Mouse (Mus musculus): ENCODE data around the gene Erc2. TPM values are rescaled to one million over a fixed set of nuclear protein-coding genes. Genes with fewer than 3 reads are reported as not detected.
A peak's percentile ranks its signal among the peaks of the same experiment; 100 is the strongest.

The Erc2 gene
- polyA plus RNA-seq, 1 experiment from 2014 or later: 33.9 TPM

DNA sequence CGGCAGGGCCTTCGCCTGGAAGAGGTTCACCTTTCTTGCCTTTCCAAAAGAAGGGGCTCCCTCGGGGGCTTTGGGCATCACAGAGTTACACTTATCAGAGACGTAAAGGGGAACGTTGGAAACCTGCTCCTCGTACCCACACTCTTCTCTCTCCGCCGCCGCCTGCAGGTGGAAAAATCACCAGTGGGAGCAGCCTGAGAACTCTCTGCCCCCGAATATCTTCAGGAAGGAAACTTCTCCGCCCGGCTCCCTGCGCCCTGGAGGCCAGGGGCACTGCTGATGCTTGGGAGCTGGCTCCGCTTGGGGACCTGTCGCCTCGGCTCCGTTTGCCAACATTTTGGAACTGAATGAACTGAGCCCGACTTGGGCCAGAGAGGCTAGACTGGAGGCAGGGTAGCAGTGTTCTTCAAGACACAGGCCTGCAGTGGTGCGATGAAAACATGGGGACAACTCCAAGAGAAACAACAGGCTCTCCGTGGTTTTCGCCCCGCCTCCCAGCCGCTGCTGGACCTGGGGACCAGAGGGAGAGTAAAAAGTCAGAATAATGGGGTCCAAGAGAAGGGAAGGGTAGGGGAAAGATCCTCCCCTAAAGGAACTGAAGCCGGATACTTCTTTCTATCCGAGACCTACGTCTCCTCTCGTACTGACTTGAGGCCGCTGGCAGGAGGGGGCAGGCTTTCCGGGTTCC lies 888.3 kb downstream of the Erc2 start:
- WGBS: 1% methylated on average over 29 of the region's 29 CpGs
- peak; percentile 76 for DNase-seq (ENCODE audit: low spot score)
- Histone ChIP-seq H3K36me3 (ENCODE audit: control insufficient read depth, insufficient read depth, low read length) (no peaks in the 10 kb centered on the region), H3K4me1 (replicated peaks; ENCODE audit: control insufficient read depth, insufficient read depth, low read length) (peaks cover 13% of the 10 kb centered on the region), H3K4me2 (replicated peaks; ENCODE audit: low read depth, low read length) (peak overlapping the region; percentile 87), H3K9me3 (ENCODE audit: control insufficient read depth, low read length) (no peaks in the 10 kb centered on the region), H3K9ac (ENCODE audit: low read depth, low read length) (peak overlapping the region; percentile 69), H3K27ac (ENCODE audit: low read depth, low read length) (peak overlapping the region; percentile 88), H3K27me3 (ENCODE audit: control insufficient read depth, insufficient read depth, low read length) (peaks cover 4% of the 10 kb centered on the region), H3K4me3 (ENCODE audit: low read depth, low read length) (peak overlapping the region; percentile 78)
- peak; percentile 5; the same call in 1 of the 2 replicates for ATAC-seq (ENCODE audit: low FRiP score)

DNA sequence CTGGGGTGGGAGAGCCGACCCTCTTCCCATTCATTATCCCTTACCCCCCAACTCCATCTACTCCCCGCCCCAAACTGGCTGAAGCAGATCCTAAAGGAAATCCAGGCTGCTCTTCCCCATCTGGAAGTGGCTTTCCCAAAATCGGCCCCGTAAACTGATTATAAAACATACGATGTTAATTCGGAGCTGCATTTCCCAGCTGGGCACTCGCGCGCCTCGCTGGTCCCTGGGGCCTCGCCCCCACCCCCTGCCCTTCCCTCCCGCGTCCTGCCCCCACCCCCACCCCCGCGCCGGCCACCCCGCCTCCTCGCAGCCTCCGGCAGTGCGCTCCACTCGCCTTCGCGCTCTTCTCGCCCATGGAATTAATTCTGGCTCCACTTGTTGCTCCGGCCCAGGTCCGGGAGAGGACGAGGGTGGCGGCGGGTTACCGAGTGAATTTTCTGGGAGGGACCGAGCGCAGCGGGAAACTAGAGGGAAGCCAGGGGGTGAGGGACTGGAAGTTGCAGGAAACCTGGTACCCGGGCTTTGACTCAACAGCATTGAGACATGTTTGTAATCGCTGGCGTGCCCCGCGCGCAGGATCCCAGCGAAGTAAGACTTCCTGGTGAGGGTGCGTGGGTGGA lies 888.9 kb downstream of the Erc2 start:
- H3K9me3 ChIP-seq (ENCODE audit: control insufficient read depth, low read length): no peaks in the 10 kb centered on the region
- 1% methylated on average over 32 of the region's 41 CpGs for WGBS
- H3K4me2 ChIP-seq (replicated peaks; ENCODE audit: low read depth, low read length): peak overlapping the region; percentile 87
- DNase-seq (ENCODE audit: low spot score): peak; percentile 62
- H3K4me3 ChIP-seq (ENCODE audit: low read depth, low read length): peak overlapping the region; percentile 78
- ATAC-seq (ENCODE audit: low FRiP score): peak; percentile 50
- peak overlapping the region; percentile 88 for H3K27ac ChIP-seq (ENCODE audit: low read depth, low read length)
- H3K27me3 ChIP-seq (ENCODE audit: control insufficient read depth, insufficient read depth, low read length): peaks cover 4% of the 10 kb centered on the region
- peaks cover 10% of the 10 kb centered on the region for H3K4me1 ChIP-seq (replicated peaks; ENCODE audit: control insufficient read depth, insufficient read depth, low read length)
- H3K36me3 ChIP-seq (ENCODE audit: control insufficient read depth, insufficient read depth, low read length): no peaks in the 10 kb centered on the region
- peak overlapping the region; percentile 69 for H3K9ac ChIP-seq (ENCODE audit: low read depth, low read length)

DNA sequence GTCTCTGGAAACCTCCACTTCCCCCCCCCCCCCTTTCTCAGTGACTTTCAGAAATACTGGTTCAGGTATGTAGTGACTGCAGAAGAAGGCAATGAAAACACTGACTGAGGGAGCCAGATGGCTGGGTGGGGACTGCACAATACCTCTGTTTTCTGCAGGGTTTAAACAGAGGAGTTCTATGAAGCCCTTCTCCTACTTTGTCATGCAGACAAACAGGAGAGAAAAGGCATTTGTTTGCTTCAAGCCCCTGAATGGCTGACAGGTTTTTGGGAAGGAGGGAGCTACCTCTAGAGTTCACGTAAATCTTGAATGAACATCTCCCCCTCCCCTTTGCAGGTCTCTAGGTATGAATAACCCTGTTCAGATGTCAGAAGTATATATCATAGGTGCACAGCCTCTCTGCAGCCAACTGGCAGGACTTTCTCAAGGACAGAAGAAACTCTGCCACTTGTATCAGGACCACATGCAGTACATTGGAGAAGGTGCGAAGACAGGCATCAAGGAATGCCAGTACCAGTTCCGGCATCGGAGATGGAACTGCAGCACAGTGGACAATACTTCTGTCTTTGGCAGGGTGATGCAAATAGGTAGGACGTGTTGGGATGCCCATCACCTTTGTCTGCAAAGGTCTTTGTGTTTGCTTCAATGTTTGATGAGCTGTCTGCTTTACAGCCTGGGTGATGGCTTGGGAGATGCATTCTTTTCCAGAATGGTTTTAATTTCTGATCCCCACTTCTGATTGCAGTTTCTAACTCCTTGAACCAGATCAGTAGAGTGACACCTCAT lies 890.8 kb downstream of the Erc2 start:
- Histone ChIP-seq H3K9ac (ENCODE audit: low read depth, low read length) (0 out of 2 replicates have a peak overlapping the region, but pooled peaks have one; percentile 69), H3K27me3 (ENCODE audit: control insufficient read depth, insufficient read depth, low read length) (peaks cover 4% of the 10 kb centered on the region), H3K9me3 (ENCODE audit: control insufficient read depth, low read length) (no peaks in the 10 kb centered on the region), H3K4me3 (ENCODE audit: low read depth, low read length) (peak overlapping the region; percentile 78), H3K36me3 (ENCODE audit: control insufficient read depth, insufficient read depth, low read length) (no peaks in the 10 kb centered on the region), H3K4me1 (replicated peaks; ENCODE audit: control insufficient read depth, insufficient read depth, low read length) (peaks cover 10% of the 10 kb centered on the region), H3K27ac (ENCODE audit: low read depth, low read length) (no peak overlapping the region), H3K4me2 (replicated peaks; ENCODE audit: low read depth, low read length) (peak overlapping the region; percentile 87)
- WGBS: 61% methylated on average over 5 of the region's 5 CpGs
- ATAC-seq (ENCODE audit: low FRiP score) (no peak), DNase-seq (ENCODE audit: low spot score) (no peak)

DNA sequence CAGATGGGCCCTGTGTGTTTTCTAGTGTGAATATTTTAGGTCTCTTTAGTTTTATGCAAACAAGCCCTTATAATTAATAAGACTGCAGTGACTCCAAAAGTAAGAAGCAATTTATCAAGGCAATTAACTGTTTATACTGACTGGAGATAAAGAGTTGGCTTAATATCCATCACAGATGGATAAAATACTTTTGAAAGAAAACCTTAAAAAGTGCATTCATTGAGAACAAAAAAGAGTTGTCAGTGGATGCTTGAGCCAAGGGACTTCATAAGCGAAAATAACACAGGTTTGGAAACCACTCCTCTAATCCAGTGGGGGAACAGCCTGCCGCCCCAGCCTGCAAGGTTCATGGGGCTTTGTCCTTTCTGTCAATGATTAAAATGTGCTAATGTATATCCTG lies 891.9 kb downstream of the Erc2 start:
- H3K27ac ChIP-seq (ENCODE audit: low read depth, low read length): no peak overlapping the region; the same call in 1 of the 2 replicates
- H3K36me3 ChIP-seq (ENCODE audit: control insufficient read depth, insufficient read depth, low read length): no peaks in the 10 kb centered on the region
- no peaks in the 10 kb centered on the region for H3K9me3 ChIP-seq (ENCODE audit: control insufficient read depth, low read length)
- DNase-seq (ENCODE audit: low spot score): no peak
- H3K9ac ChIP-seq (ENCODE audit: low read depth, low read length): no peak overlapping the region
- 0 out of 2 replicates have a peak overlapping the region, but pooled peaks have one; percentile 7 for H3K4me3 ChIP-seq (ENCODE audit: low read depth, low read length)
- H3K27me3 ChIP-seq (ENCODE audit: control insufficient read depth, insufficient read depth, low read length): no peaks in the 10 kb centered on the region
- peak overlapping the region; percentile 25; the same call in 1 of the 2 replicates for H3K4me2 ChIP-seq (replicated peaks; ENCODE audit: low read depth, low read length)
- no peak for ATAC-seq (ENCODE audit: low FRiP score)
- WGBS: 32% methylated on average over 2 of the region's 2 CpGs
- H3K4me1 ChIP-seq (replicated peaks; ENCODE audit: control insufficient read depth, insufficient read depth, low read length): peaks cover 10% of the 10 kb centered on the region

DNA sequence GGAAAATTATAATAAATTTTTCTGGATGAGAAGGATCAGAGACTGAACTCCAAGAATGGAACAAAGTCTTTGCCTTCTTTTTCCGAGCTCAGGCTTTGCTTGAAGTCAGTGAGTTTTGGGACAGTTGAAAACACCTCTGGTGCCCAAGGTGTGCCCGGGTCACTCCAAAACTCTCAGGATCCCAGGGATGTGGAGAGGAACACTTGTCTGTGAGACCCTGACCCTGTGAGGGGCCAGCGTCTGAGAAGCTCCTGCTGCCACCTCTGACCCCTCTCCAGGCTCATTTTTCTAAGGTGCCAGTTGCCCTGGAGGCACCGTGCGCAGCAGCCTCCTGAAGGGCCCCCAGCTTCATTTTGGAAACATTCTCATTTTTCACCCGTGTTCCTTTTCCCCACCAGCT lies 893.1 kb downstream of the Erc2 start:
- H3K4me1 ChIP-seq (replicated peaks; ENCODE audit: control insufficient read depth, insufficient read depth, low read length): peaks cover 7% of the 10 kb centered on the region; the same call in 1 of the 2 replicates
- no peak overlapping the region for H3K27ac ChIP-seq (ENCODE audit: low read depth, low read length)
- H3K4me3 ChIP-seq (ENCODE audit: low read depth, low read length): 0 out of 2 replicates have a peak overlapping the region, but pooled peaks have one; percentile 7
- DNase-seq (ENCODE audit: low spot score) (no peak), ATAC-seq (ENCODE audit: low FRiP score) (no peak)
- no peaks in the 10 kb centered on the region for H3K9me3 ChIP-seq (ENCODE audit: control insufficient read depth, low read length)
- 29% methylated on average over 6 of the region's 6 CpGs for WGBS
- no peaks in the 10 kb centered on the region for H3K27me3 ChIP-seq (ENCODE audit: control insufficient read depth, insufficient read depth, low read length)
- no peak overlapping the region for H3K4me2 ChIP-seq (replicated peaks; ENCODE audit: low read depth, low read length)
- no peaks in the 10 kb centered on the region for H3K36me3 ChIP-seq (ENCODE audit: control insufficient read depth, insufficient read depth, low read length)
- no peak overlapping the region for H3K9ac ChIP-seq (ENCODE audit: low read depth, low read length)

DNA sequence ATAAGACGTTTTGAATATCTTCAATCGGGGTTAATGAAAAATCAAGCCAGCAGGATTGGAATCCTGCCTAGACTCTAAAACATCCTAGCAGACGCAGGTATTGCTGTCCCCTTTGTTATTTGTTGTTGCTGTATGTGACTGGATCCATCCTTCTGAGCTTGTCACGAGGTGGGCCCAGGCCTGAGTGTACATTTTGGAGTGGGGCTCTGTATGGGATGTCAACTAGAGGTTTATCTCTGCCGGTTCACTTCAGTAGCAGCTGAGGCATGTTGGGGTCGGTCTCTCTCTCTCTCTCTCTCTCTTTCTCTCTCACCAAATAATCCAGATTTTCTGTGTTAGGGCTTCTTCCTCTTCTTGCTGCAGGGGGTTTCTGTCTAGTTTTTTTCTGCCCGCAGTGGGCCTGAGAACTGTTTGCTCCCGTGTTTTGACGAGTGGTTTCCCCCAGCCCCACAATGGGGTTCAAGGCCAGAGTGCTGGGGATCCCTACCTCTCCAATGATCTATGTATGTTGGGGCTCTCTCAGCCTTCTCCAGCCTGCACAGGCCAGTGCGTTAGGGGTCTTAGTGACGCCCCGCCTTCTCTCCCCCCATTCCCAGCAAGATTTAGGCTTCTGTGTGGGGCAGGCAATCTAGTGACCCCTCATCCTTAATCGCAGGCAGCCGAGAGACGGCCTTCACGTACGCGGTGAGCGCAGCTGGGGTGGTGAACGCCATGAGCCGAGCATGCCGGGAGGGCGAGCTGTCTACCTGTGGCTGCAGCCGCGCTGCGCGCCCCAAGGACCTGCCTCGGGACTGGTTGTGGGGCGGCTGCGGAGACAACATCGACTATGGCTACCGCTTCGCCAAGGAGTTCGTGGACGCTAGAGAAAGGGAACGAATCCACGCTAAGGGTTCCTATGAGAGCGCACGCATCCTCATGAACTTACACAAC lies 895.7 kb downstream of the Erc2 start:
- Histone ChIP-seq H3K4me3 (ENCODE audit: low read depth, low read length) (no peak overlapping the region), H3K36me3 (ENCODE audit: control insufficient read depth, insufficient read depth, low read length) (peaks cover 2% of the 10 kb centered on the region; the same call in 1 of the 2 replicates), H3K27me3 (ENCODE audit: control insufficient read depth, insufficient read depth, low read length) (no peaks in the 10 kb centered on the region), H3K4me1 (replicated peaks; ENCODE audit: control insufficient read depth, insufficient read depth, low read length) (peaks cover 4% of the 10 kb centered on the region; the same call in 1 of the 2 replicates), H3K9me3 (ENCODE audit: control insufficient read depth, low read length) (no peaks in the 10 kb centered on the region), H3K4me2 (replicated peaks; ENCODE audit: low read depth, low read length) (no peak overlapping the region), H3K9ac (ENCODE audit: low read depth, low read length) (no peak overlapping the region), H3K27ac (ENCODE audit: low read depth, low read length) (no peak overlapping the region)
- DNase-seq (ENCODE audit: low spot score): no peak
- 62% methylated on average over 39 of the region's 39 CpGs for WGBS
- ATAC-seq (ENCODE audit: low FRiP score): no peak

DNA sequence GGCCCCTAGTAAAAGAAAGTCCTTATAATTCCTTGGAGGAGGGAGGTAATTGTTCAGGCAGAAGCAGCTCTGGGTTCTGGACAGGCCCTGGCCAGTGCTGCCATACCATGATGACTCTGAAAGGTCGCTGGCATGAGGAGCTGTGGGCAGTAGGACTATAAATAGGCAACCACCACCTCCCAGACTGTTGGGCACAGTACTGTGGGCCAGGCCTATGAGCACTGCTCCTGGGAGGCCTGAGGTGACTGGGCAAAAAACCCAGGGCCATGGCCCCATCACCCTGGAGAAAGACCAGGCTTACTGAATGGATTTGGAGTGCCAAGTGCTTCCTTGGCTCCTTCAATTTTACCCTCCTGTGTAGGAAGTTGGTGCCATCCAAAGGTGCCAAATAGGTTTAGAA lies 898.9 kb downstream of the Erc2 start:
- DNase-seq (ENCODE audit: low spot score): no peak
- no peak overlapping the region for H3K27ac ChIP-seq (ENCODE audit: low read depth, low read length)
- no peak overlapping the region for H3K9ac ChIP-seq (ENCODE audit: low read depth, low read length)
- WGBS: 92% methylated on average over 1 of the region's 1 CpGs
- H3K36me3 ChIP-seq (ENCODE audit: control insufficient read depth, insufficient read depth, low read length): peaks cover 2% of the 10 kb centered on the region; the same call in 1 of the 2 replicates
- H3K4me3 ChIP-seq (ENCODE audit: low read depth, low read length): no peak overlapping the region
- ATAC-seq (ENCODE audit: low FRiP score): no peak
- no peak overlapping the region for H3K4me2 ChIP-seq (replicated peaks; ENCODE audit: low read depth, low read length)
- no peaks in the 10 kb centered on the region for H3K9me3 ChIP-seq (ENCODE audit: control insufficient read depth, low read length)
- H3K4me1 ChIP-seq (replicated peaks; ENCODE audit: control insufficient read depth, insufficient read depth, low read length): no peaks in the 10 kb centered on the region
- no peaks in the 10 kb centered on the region for H3K27me3 ChIP-seq (ENCODE audit: control insufficient read depth, insufficient read depth, low read length)

DNA sequence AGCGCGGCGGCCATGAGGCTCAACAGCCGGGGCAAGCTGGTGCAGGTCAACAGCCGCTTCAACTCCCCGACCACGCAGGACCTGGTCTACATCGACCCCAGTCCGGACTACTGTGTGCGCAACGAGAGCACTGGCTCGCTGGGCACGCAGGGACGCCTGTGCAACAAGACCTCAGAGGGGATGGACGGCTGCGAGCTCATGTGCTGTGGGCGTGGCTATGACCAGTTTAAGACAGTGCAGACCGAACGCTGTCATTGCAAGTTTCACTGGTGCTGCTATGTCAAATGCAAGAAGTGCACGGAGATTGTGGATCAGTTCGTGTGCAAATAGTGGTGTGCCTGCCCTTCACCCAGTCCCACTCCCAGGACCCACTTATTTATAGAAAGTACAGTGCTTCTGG lies 900.4 kb downstream of the Erc2 start:
- no peak for ATAC-seq (ENCODE audit: low FRiP score)
- 86% methylated on average over 21 of the region's 21 CpGs for WGBS
- H3K36me3 ChIP-seq (ENCODE audit: control insufficient read depth, insufficient read depth, low read length): peaks cover 2% of the 10 kb centered on the region; the same call in 1 of the 2 replicates

More for the DNA sequence above, 900.4 kb downstream of the Erc2 start:
- H3K27ac ChIP-seq (ENCODE audit: low read depth, low read length): no peak overlapping the region
- no peaks in the 10 kb centered on the region for H3K9me3 ChIP-seq (ENCODE audit: control insufficient read depth, low read length)
- no peak overlapping the region for H3K9ac ChIP-seq (ENCODE audit: low read depth, low read length)
- no peaks in the 10 kb centered on the region for H3K27me3 ChIP-seq (ENCODE audit: control insufficient read depth, insufficient read depth, low read length)
- no peak overlapping the region for H3K4me3 ChIP-seq (ENCODE audit: low read depth, low read length)
- DNase-seq (ENCODE audit: low spot score): no peak
- H3K4me1 ChIP-seq (replicated peaks; ENCODE audit: control insufficient read depth, insufficient read depth, low read length): no peaks in the 10 kb centered on the region
- no peak overlapping the region for H3K4me2 ChIP-seq (replicated peaks; ENCODE audit: low read depth, low read length)

Data from hindbrain, embryonic 11.5 days (tissue).